Mouse (Mus musculus) gonadal fat pad, adult 2 months (tissue): ENCODE results near the gene Tatdn2. TPM values are rescaled to one million over a fixed set of nuclear protein-coding genes. Genes with fewer than 3 reads are reported as not detected.
"Not testable (repeated sequence)": the region's sequence is repeated elsewhere in the genome, so short reads cannot be mapped to it uniquely, and the experiment has no call there.

ENCODE experiments used
- DNase-seq: peaks from one replicate; pipeline ENCODE4 v3.0.0-alpha.2; 2012; ENCODE audit warnings: low read depth
- polyA plus RNA-seq: library from polyadenylated mRNA; depleted of rRNA; stranded (reverse); fragments of >200 nt; gene quantifications from 2 replicates; pipeline ENCODE4 v1.2.3, GENCODE M21; 2012; rRNA removed

The Tatdn2 gene
- polyA plus RNA-seq, 1 experiment: 34.7 TPM

DNA sequence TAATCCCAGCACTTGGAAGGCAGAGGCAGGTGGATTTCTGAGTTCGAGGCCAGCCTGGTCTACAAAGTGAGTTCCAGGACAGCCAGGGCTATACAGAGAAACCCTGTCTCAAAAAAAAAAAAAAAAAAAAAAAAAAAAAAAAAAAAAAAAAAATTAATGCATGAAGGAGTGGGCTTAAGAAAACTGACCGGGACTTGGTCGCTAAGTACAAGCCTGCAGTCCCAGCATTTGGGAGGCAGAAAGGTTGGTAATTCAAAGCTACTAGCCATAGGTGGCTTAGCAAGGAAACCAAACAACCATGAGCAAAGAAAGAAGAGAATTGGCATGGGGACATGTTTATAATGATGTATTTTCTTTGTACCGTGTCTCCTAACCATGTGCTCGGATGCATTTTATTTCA lies 16.5 kb downstream of the Tatdn2 start:
- DNase-seq: not testable (repeated sequence)

- no peak for DNase-seq
Measured at GRCm38 (mm10) chr6:113714276-113714675, 17.4 kb downstream of the Tatdn2 start.

DNA sequence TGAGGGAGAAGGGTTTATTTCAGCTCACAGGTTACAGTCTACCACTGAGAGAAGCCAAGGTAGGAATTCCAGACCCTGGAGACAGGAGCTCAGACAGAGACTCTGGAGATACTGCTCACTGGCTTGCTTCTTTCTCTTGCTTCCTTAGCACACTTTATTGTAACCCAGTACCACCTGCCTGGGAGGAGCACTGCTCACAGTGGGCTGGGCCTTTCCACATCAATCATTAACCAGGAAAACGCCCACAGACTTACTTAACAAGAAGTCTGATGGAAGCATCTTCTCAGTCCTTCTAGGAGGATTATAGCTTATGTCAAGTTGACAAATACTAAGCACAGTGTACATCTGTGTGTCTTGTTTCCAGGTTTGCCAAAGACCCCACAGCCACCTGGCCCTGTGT lies 17.9 kb downstream of the Tatdn2 start:
- no peak for DNase-seq

GRCm38 (mm10) chr6:113717541-113717940 lies 20.7 kb downstream of the Tatdn2 start:
- DNase-seq: no peak

- no peak for DNase-seq
Measured at GRCm38 (mm10) chr6:113719878-113720277, 23.0 kb downstream of the Tatdn2 start, which contains the start of gene Ghrl. Ghrl (minus strand) TSS chr6:113719880.

DNA sequence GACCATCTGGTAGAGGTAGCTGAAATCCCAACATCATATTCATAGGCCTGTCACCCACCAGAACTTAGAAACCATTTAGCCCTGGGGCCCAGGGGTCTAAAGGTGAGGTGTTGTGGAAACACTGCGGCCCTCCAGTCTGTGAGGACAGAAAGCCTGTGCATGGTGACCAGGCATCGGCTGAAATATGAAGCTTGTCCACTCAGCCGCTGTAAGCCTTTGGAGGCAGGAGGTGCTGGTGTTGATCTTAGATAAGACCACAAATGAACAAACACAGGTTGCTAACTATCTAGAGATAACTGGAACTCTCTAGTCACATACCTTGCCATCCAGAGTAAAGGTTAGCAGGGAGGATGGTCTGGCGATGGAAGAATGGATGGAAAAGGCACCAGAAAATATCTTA lies 24.2 kb downstream of the Tatdn2 start:
- no peak for DNase-seq

DNA sequence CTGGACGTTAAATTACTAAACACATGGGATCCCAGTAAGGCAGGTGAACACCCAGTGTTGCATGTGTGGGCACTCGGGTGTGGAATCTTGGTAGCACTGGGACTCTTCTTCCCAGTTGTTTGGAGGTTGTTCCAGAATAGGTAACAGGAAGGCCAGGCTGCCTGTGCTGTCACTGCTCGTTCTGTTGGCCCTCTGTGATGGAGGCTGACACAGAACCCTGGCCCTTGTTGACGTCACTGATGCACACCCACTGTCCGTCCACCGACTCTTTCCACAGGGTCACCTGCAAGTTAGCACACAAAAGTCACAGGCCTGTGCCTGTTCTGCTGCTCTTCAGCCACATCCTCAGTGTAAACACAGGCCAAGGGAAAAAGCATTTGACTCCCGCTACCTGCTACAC lies 31.3 kb downstream of the Tatdn2 start:
- no peak for DNase-seq

GRCm38 (mm10) chr6:113731296-113731695 lies 34.4 kb downstream of the Tatdn2 start:
- no peak for DNase-seq

DNA sequence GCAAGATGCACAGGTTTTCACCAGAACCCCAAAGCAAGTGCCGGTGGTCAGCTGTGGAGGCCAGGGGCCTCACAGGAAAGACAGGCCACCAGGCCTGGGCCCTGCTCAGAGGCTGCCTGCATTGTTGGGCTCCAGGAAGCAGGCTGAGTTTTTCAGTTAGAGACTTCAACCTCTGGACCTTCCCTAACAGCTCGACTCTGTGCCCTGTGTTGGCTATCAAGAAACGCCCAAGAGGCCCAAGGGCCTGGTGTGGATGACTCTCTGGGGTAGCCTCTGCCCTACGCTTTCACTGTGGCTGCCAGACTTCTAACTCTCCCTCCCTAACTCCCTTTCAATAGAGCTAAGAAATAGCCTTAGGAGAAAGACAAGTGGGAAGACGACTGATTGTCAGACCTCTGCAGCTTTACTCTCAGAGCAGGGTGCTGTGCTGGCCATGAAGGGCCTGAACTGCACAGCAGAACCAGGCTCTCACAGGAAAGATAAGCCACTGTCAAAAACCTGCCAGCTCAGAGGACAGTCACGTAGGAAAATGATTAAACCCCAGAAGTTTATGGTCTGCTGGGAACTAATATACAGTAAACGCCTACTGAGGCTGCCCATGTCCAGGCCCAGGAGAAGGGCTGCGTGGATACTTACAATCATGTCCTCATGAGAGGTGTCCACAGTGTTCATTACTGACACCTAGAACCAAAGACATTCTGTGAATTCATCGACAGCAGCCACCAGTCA lies 40.6 kb downstream of the Tatdn2 start:
- no peak for DNase-seq

GRCm38 (mm10) chr6:113740236-113741217 lies 43.7 kb downstream of the Tatdn2 start, which contains the start of gene Sec13:
Sec13 (minus strand) TSS chr6:113740743.
- DNase-seq: no peak

- no peak for DNase-seq
Measured at GRCm38 (mm10) chr6:113741425-113741824, 44.6 kb downstream of the Tatdn2 start.

DNA sequence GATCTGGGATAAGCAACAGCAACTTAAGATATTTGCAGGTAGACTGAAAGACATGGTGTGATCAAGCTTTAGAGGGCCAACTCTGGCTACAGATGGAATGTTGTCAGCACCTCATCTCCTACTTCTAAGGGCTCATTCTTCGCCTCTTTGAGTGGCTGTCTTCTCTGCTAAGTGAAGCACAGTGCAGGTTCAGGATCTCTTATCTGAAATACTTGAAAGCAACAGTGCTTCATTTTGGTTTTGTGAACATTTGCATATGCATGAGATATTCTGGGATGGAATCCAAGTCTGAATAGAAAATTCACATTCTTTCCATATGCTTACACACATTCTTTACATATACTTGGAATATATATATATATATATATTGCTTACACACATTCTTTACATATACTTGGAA lies 45.5 kb downstream of the Tatdn2 start:
- DNase-seq: no peak

DNA sequence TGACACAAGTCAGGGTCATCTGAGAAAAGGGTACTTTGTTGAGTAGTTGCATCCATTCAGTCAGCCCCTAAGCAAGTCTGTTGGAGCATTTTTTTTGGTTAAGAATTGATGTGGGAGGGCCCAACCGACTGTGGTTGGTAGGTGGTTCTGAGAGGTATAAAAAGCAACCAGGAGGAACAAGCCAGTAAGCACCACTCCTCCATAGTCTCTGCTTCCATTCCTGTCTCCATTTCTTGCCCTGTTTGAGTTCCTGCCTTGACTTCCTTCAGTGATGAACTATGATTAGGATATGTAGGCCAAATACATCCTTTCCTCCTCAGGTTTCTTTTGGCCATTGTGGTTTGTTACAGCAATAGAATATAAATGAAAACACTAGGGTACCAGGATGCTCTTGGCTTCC lies 46.3 kb downstream of the Tatdn2 start:
- DNase-seq: no peak

DNA sequence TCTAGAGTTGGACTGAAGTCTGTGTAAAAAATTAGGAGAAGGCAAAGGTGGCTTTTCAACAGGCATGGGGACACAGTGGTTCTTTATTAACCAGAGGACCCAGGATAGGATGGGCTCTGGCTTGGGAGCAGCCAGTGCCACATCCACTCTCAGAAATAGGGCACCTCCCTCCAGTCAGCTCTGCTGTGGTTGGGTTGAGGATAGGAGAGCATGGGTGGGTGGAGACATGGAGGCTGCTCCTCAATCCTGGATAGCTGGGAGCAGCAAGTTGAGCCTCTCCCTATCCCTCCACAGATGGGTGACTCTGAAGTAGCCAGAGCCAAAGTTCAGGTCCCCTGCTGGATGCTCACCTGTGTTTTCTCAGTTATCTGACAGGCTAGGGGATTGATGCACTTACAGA lies 48.3 kb downstream of the Tatdn2 start:
- no peak for DNase-seq

GRCm38 (mm10) chr6:113747284-113747683 lies 50.4 kb downstream of the Tatdn2 start:
- DNase-seq: no peak

DNA sequence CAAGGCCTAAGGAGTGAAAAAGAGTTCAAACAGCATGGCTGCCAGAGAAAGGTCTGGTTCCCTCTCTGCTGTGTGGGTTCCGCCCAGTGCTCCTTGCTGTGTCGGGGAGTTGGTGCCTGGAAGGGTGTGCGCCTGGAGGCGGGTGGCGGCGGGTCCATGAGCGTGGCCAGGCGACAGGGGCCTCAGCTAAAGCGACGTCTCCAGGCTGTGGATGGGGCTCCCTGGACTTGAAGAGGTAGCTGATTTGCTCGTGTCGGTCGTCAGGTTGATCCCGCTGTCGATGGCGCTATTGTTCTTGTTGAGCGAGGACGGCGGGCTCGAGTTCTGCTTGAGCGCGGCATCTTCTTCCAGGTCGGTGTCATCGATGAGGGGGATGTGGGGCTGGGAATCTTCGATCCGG lies 51.5 kb downstream of the Tatdn2 start:
- DNase-seq: no peak

DNA sequence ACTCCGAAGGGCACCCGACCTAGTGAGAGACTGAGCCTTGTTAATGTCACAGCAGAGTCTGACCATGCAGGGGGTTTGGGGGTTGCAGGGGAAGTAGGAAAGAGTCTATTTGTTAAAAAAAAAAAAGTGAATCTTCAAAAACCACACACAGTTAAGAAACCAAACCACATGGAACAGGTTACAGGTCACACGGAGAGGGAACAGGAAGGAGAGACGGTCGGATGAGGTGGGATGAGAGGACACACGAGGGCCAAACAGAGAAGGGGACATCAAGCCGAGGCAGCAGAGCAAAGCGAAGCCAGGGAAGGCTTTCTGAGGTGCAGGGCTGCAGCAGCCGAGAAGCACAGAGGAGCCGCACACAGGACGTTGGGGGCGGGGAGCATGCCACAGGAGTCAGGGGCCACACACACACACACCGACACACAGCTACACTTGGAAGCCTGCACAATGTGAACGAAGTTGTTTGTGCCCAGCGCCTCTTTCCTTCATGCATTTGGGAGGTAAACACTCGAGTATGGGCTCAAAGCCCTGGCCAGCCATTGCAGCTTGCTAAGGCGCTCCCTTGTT lies 52.4 kb downstream of the Tatdn2 start:
- DNase-seq: no peak

Other genes with a start within 250 kb of the Tatdn2 start
- gene Il17re, start 238.6 kb upstream of the Tatdn2 start, polyA plus RNA-seq: 18.2 and 18.9 TPM in 2 replicates
- 43.9 and 50.2 TPM in 2 replicates for gene Il17rc, start 225.6 kb upstream of the Tatdn2 start, polyA plus RNA-seq
- gene Creld1, start 213.8 kb upstream of the Tatdn2 start, polyA plus RNA-seq: 34.7 and 37.4 TPM in 2 replicates
- 0.09 TPM in 1 of 2 replicates, not detected in the other for gene Prrt3, start 195.1 kb upstream of the Tatdn2 start, polyA plus RNA-seq
- 61.9 and 71.6 TPM in 2 replicates for gene Emc3, start 165.4 kb upstream of the Tatdn2 start, polyA plus RNA-seq
- gene Fancd2, start 165.4 kb upstream of the Tatdn2 start, polyA plus RNA-seq: 1.0 and 1.2 TPM in 2 replicates
- 0.18 TPM in 1 of 2 replicates, not detected in the other for gene Fancd2os, start 96.3 kb upstream of the Tatdn2 start, polyA plus RNA-seq
- gene Brk1, start 92.3 kb upstream of the Tatdn2 start, polyA plus RNA-seq: 170 and 190 TPM in 2 replicates
- gene Vhl, start 73.1 kb upstream of the Tatdn2 start, polyA plus RNA-seq: 25.7 and 41.1 TPM in 2 replicates
- gene Irak2, start 58.6 kb upstream of the Tatdn2 start, polyA plus RNA-seq: 44.2 and 49.0 TPM in 2 replicates
- gene Ghrl, start 22.8 kb downstream of the Tatdn2 start, polyA plus RNA-seq: not detected in 2 replicates
- 168 and 231 TPM in 2 replicates for gene Sec13, start 43.7 kb downstream of the Tatdn2 start, polyA plus RNA-seq